Mouse (Mus musculus) adrenal gland, adult 8-10 months (tissue): ENCODE measurements around the gene Mgat4d. TPM values are rescaled to one million over a fixed set of nuclear protein-coding genes. Genes with fewer than 3 reads are reported as not detected.
A peak's percentile ranks its signal among the peaks of the same experiment; 100 is the strongest.
"Not testable (repeated sequence)": the region's sequence is repeated elsewhere in the genome, so short reads cannot be mapped to it uniquely, and the experiment has no call there.

Source experiments
- DNase-seq: peaks from one replicate; pipeline ENCODE4 v3.0.0; 2022
- total RNA-seq, 4 experiments: library from RNA; stranded (reverse); gene quantifications; 2 replicates each; pipeline ENCODE4 v1.2.4; 2022

Gene Mgat4d
- not detected for total RNA-seq

DNA sequence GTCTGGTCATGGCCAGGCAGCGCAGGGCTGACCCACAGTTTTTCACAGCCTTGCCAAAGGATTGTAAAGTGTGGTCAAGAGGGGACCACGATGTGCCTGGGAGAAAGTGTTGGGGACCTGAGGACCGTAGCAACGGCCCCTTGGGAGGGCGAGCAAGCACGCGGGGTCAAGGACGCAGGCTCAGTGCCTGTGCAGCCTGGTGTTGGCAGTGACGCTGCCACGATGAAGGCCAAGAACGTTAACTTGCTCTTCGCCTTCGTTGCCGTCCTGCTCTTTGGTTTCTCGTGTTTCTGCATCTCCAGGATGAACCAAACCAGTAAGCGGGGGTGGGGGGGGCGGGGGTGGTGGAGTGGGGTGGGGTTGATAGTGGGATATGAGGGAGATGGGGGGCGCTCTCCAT is at the start of gene Mgat4d:
Gene Mgat4d (plus strand): TSS at position 209 of the 400 bp plus-strand sequence.
- DNase-seq: no peak

DNA sequence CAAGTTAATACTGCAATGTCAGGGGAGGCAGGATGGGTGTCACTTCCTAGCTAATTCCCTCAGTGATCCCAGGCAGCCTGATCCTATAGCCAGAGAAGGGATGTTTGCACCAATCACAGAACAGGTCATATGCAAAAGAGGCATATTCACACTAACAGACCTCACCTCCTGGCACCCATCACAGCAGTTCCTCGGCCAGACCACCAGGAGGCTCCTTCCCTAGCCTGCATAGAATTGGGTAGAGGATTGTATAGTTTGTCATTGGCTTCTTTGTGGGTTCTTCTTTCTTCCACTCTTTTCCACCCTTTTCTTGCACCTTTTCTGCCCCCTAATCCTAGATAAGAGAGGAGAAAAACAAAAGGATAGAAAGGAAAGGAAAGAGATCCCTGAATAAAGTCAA is 48.1 kb upstream of the Mgat4d start:
- DNase-seq: no peak

DNA sequence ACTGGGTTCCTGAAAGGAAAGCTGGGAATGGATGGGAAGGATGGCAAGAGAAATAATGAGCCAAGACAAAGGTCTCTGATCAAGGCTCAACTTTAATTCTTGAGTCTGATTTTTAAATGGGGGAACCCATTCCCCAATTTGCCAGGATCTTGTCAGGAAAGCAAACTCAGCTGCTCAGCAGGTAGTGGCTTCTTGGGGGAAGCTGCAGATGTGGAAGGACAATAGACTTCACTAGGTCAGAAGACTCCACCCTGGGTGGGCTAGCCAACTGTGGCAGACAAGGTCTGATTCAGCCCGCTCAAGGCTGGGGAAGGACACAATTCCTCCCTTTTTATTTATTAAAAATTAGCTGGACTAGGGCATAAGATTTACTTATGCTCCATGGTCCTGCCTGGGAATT is 43.3 kb upstream of the Mgat4d start:
- DNase-seq: no peak

DNA sequence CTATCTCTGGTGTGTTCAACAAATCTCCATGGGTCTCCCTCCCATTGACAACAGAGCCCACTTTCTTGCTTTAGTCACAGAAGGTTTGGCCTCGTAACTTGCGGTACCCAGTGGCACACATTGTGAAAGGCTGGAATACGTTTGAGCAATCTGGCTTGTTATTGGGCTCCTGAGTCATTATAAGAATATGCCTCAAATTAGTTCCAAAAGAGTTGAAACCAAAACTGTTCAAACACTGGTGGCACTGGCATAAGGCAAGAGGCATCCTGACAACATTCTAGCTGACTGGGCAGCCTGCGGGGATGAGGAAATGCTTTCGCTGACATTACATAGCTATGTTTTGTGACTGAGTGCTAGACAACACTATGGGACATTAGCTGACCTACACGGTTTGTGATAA is 38.4 kb upstream of the Mgat4d start:
- peak; percentile 14 for DNase-seq

DNA sequence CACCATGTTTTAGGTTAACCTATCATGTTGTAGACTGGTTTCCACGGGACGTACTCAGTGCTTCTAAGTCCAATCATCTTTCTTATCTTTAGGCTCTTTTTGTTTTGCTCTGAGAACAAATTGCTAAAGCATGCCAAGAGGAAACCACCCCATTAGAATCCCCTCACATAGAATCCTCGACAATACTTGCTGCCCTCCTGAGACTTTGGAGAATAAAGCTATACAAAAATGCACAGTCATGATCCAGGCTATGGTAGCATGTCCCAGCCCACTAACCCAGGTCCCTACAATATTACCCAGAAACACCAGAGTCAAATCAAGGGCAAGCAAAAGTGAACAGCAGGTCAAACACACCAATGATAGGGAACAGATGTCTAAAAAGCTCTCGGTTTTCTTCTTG is 33.2 kb upstream of the Mgat4d start:
- DNase-seq: not testable (repeated sequence)

DNA sequence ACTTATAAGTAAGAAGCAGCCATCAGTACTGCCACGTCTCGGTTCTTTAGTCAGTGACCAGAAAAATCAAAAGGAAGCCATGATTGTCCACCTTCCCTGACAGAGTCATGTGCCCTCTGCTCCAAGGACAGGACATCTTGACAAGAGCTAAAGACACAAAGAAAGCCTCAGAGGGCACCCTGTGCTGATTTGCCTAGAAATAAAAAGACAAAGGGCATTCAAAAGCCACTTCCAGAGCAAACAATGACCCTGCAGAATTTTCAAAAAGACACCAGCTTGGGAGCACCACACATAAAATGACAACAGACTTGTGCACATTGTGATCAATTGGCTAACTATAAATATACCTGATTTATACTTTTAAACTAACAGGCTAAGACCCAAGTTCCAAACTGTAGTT is 32.6 kb upstream of the Mgat4d start:
- no peak for DNase-seq

DNA sequence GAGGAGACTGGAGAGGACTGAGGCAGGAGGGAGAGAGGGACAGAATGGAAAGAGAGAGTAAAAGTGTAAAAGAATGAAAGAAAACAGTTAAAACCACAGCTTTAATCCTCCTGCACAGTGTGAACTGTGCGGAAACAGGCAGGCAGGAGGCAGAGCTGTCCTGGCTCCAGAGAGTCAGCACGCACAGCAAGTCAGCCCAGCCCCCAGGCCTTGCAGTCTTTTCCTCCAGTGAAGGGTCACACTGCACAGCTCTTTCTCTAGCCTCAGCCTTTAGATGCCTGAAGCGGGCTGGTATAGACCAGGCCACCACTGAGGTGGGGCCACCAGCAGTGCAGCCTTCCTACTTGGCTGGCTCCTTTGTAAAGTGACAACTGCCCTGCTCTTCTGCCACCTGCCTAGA is 27.7 kb upstream of the Mgat4d start:
- no peak for DNase-seq

DNA sequence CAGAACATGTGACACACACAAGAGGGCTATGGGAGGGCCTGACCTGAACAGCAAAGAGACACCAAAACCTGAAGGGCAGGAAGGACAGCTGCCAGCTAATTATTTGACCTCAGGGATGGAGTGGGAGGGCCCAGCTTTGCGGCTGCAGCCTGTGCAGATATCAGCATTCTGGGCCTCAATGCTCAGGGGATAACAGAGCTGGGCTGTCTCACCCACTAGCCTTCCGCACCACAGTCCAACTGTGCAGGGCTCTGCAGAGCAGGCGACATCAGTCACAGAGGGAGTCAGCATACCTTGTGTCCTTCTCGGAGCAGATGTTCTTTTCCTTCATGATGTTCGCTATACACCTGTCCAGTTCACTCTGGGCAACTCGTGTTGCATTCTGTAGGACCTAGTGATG is 25.9 kb upstream of the Mgat4d start:
- DNase-seq: no peak

DNA sequence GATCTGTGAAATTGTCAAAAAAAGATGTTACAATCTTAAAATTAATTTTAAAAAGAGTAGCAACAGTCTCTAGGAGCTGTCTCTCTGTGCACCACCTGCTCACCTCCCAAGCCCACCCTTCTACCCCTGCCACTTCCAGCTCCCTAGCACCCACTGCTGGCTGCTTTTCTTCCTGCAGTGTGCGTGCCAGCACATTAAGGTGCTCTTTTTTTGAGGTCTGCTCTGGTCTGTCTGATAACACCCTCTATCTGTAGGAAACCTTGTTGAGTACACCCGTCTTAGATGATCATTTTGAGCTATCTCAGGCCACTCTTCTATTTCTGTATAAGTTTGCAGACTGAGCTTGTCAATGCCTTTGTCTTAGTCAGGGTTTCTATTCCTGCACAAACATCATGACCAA is 25.2 kb upstream of the Mgat4d start:
- DNase-seq: no peak

DNA sequence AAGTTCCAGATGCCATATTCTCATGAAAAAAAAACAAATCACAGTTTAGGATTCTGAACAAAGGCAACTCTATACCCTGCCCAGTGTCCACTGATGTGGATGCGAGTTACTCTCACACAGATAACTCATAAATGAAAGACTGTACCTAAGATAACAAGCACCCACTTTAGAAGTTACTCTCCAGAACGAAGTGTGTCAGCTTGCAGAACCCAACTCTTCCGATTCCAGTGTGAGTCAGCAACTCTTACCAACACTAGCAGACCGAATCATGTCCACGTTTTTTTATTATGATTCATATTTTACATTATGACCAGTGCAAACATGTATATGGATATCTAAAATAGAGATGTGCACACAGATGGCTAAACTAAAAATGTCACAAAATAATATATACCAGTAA is 20.4 kb upstream of the Mgat4d start:
- no peak for DNase-seq

DNA sequence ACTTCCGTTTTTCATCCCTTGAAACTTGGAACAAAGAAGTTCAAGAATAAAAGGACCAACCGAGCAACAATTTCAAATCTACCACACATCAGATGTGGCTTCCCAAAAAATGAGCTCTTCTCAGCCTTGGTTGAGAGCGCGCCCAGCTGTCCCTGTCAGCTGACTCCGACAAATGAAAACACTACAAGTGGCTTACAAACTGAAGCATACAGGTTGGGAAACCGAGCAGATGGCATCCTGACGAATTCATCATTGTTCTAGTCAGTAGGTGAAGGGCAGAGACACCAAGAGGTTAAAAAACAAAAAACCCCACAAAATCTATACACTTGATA is 16.7 kb upstream of the Mgat4d start:
- no peak for DNase-seq

DNA sequence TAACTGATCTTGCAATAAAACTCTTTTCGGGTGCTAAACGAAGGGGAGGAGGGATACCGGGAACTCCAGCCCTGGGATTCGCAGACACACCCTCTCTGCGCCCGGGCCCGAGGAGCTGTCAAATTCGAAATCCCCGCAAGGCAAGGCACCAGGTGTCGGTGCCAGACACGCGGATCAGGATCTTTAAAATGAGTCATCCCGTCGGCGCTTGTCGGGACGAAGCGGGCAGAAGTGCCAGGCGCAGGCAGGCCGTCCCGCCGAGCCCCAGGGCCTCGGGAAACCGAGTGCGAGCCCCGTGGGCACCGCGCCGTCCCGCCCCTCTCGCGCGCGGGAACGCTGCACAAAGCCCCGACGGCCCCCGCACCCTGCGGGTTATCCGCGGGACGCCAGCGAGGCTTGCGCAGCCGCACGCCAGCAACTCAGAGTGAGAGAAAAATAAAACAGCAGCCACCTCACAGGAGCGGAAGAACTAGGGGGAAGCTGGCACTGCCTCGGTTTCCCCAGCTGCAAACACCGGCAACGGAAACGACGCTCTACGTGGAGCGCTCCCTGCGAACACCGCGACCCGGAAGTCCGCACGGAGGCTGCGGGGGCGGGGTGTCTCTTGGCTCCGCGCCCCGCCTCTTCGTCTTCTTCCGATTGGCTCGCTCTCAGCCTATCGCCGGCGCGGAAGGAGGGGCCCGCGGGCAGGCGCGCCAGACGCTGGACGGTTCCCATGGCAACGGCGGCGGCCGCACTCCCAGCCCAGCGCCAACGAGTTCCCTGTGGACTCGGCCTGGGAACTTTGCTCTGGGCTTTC is 16.2 kb upstream of the Mgat4d start, which contains the start of gene Elmod2:
Gene Elmod2 (minus strand): TSS at position 588 of the 799 bp plus-strand sequence.
- peak; percentile 96 for DNase-seq

DNA sequence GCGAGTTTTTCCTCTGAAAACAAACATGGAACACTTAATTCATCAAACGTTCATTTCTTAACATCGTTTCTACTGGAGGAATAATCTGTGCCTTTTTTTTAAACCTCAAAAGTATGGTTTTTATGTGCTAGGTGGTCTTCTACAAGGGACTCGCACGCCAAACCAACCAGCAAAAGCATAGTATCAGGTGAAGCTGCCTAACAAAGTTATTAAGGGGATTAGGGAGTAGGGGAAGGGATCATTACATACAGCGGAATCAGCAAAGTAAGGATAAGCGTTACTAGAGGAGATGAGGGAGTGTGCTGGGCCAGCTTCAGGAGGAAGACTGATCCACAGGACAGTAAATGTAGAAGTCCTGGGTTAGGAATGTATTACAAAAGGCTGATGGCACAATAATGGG is 15.4 kb upstream of the Mgat4d start:
- DNase-seq: no peak

DNA sequence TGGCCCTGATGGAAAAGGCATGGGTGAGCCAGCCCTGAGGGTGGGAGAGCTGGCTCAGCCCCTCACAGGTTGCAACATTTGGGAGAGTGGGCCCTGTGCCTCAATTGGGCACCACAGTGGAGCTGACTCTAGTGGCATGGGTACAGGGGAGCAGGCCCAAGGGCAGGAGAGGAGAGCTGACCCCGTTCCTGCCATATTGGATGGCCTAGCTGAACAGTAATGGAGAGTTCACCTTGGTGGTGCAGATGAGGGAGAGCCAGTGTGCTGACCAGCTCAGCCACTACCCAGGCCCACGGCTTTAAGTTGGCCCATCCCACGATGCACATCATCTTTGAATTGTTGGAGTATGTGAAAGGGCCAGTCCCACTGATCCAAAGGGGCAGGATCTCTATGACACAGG is 6.2 kb upstream of the Mgat4d start:
- no peak for DNase-seq

DNA sequence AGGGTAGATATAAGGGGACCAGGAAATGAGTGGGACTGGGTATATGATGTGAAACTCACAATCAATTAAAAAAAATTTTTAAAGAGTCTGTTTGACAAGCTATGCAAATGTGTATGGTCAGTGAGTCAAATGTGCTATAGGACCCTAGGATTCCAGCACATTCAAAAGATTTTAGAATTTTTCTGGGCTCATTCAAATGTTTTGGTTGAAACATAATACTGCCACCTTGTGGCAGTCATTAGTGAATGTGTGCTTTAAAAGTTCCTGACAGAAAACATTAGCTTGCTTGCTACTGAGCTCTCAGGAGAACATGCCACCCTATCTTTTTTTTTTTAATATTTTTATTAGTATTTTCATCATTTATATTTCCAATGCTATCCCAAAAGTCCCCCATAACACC is 5.6 kb upstream of the Mgat4d start:
- no peak for DNase-seq

DNA sequence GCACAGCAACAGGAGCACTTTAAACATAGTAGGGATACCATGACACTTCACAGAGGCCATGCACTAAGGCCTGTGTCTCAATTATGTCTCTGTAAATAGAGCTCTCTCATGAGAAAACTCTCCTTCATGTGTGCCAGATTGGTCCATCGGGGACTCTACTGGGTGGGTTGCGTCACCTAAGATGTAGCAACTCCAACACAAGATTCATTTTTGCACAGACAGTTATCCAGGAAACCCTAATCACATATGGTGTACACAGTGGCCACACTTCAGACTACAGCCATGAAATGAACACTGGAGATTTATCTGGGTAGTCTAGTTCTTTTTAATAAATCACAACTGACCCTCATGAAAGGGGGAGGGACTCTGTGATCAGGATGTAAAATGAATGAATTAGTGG is 3.0 kb downstream of the Mgat4d start:
- no peak for DNase-seq

DNA sequence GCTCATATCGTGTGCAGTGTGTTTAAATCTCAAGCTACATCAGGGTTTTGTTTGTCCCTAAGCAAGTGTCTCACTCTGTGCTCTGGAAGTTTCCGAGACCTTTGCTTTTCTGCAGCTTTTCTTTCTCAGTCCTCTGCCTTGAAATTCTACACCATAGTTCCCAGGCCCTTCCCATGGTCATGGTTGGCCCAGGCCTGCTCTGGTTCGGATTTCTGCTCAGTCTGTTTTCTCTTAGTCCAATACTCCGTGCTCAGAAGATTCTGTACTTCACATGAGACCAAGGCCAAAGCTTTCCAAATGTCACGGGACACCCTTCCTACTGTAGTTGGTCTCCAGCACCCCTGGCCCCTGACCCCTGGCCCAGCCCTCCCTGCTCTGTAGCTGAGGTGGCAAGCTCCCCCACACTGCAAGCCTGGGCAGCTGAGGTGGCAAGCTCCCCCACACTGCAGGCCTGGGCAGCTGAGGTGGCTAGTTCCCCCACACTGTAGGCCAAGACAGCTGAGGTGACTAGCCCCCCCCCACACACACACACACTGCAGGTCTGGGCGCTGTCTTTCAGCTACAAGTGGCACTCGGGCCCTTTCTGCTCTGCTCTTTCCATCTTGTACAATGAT is 15.0 kb downstream of the Mgat4d start:
- DNase-seq: no peak

DNA sequence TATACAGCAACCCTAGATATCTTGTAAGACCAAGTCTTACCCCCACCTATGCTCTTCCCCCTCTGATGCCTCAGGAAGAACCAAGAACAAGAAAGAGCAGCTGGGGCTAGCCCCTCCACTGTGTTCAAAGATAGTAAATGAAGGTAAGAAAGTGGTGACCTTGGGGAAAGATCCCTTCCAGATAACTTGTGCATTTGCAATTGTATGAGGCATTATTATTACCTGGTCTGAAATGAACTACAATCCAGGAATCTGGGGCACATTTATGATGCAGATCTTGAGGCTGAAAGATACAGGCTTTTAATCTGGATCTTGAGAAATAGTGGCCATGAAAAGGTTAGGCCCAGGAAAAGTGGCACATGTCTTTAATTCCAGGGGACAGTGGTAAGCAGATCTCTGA is 29.0 kb downstream of the Mgat4d start:
- DNase-seq: no peak

DNA sequence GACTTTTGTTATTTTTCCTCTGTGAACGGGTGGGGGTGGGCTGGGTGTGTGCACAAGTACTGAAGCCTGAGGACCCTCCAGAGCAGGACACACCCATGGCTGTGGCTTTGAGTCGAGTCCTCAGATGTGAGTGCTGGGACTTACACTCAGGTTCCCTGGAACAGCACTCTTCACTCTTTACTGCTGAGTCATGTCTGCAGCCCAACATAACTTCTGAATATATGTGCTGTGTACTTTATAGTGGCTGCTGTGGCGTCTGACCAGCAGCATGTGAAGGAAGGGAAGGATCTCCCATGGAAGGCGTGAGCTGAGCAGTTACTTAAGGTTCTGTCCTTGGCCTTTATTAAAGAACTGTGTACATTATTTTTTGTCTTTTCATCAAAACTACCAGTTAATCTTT is 31.9 kb downstream of the Mgat4d start:
- DNase-seq: no peak

DNA sequence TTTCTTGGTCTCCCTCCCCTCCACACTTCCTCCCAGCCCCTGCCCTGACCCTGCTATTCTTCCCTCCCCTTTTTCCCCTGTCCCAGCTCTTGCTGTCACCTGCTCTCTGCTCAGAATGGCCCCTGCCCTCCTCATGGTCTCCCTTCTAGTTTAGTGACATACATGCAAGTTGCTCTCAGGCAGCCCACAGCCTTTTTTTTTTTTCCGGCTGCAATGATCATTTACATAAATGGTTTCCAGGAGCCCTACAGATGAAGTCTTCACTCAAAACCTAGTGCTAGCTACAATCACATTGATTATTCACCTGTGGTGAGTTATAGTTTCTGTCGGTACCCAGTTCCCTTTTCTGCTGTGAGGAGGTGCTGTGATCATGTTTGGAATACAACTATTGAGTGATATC is 32.7 kb downstream of the Mgat4d start:
- DNase-seq: no peak

DNA sequence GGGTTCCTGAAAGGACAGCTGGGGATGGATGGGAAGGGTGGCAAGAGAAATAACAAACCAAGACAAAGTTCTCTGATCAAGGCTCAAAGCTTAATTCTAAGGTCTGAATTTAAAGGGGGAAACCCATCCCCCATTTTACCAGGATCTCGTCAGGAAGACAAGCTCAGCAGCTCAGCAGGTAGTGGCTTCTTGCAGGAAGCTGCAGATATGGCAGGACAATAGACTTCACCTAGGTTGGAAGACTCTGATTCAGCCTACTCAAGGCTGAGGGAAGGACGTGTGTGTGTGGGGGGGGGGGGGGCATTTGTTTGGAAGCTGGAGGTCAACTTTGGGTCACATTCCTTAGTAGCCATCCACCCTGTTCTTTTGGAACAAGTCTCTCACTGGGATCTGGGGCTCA is 34.6 kb downstream of the Mgat4d start:
- no peak for DNase-seq

DNA sequence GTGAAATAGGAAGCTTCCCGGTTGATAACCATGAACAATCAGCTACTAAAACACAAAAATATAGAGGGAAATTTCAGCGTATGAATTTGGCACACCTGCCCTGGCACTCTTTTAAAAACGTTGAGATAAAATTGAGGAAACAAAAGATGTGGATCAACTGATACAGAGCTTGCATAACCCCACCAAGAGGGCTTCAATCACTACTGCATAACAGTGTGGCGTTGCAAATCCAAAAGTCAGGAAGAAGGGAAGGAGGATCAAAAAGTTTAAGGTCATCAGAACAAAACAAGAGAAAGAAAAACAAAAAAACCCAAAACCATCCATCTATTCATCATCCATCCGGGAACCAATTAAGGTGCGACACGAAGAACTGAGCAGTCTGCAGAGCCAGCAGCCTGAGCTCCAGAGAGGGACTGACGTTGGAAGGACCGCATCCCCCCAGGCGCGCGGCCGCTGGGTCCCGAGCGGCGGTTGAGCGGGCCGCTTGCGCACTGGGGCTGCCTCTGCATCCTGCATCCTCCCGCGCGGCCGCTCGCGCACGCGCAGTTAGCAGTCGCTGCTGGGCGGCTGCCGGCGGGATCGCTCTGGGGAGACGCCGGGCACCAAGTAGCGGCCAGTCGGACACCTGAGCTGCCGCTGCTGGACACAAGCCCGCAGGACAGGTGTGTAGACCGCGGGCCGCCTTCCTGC is 41.2 kb downstream of the Mgat4d start, which contains the start of gene Clgn:
Gene Clgn (plus strand): TSS at position 552 of the 690 bp plus-strand sequence.
- DNase-seq: peak; percentile 3

DNA sequence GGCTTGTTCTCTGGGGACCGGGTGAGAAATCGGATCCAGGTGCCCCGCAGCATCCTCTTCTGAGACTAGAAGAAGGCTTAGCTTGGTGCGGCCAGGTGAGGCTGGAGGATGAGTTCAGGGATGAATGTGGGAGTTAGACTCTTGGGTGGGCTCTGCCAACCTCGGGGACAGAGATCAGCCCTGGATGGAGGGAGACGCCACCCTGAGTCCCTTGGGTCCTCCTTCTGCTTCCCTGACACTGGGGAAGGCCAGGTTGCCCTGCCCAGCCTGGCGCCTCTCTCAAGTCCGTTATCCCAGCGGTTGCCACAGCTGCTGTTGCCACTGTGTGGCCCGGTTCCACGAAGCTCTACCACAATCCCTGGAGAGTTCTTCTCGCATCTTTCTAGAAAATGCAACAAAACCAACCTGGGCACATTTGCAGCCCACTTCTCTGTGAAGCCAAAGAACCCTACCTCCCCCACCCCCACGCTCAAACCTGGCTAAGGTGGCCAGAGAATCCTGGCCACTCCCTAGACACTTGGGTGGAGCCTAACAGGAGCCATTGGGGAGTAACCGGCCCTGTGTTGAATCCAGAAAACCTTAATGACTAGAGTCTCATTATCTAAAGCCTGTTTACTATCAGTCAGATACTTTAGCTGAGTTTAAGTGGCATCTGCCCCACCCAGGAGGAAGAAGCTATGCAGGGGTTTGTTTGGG is 41.9 kb downstream of the Mgat4d start:
- DNase-seq: no peak
